Mouse (Mus musculus): ENCODE measurements around the gene Gcc1. TPM values are rescaled to one million over a fixed set of nuclear protein-coding genes. Genes with fewer than 3 reads are reported as not detected.

Gene Gcc1
- polyA plus RNA-seq, 1 experiment from 2014 or later = 8.6 TPM

GRCm38 (mm10) chr6:28411236-28411635 lies 17.0 kb downstream of the Gcc1 start:
- H3K4me3 ChIP-seq (ENCODE audit: low read length) = no peak overlapping the region
- no peaks in the 10 kb centered on the region for H3K4me1 ChIP-seq (ENCODE audit: control insufficient read depth, insufficient read depth, low read length)
- H3K9me3 ChIP-seq (ENCODE audit: control insufficient read depth, low read length) = no peaks in the 10 kb centered on the region
- no peak overlapping the region for H3K27ac ChIP-seq (ENCODE audit: low read length)
- H3K36me3 ChIP-seq (ENCODE audit: control insufficient read depth, insufficient read depth, low read length) = 0 out of 2 replicates have a peak, but pooled peaks cover 5% of the 10 kb centered on the region
- no peak overlapping the region for H3K9ac ChIP-seq (ENCODE audit: low read depth, low read length)
- no peak overlapping the region for H3K4me2 ChIP-seq (ENCODE audit: low read depth, low read length)
- no peaks in the 10 kb centered on the region for H3K27me3 ChIP-seq (replicated peaks; ENCODE audit: control insufficient read depth, insufficient read depth, low read length)
- WGBS = 69% methylated on average over 2 of the region's 2 CpGs
- ATAC-seq = no peak

GRCm38 (mm10) chr6:28410053-28410452 lies 18.1 kb downstream of the Gcc1 start:
- Histone ChIP-seq H3K4me1 (ENCODE audit: control insufficient read depth, insufficient read depth, low read length) (no peaks in the 10 kb centered on the region), H3K9ac (ENCODE audit: low read depth, low read length) (no peak overlapping the region), H3K36me3 (ENCODE audit: control insufficient read depth, insufficient read depth, low read length) (no peaks in the 10 kb centered on the region), H3K9me3 (ENCODE audit: control insufficient read depth, low read length) (no peaks in the 10 kb centered on the region), H3K27ac (ENCODE audit: low read length) (no peak overlapping the region), H3K4me2 (ENCODE audit: low read depth, low read length) (no peak overlapping the region), H3K27me3 (replicated peaks; ENCODE audit: control insufficient read depth, insufficient read depth, low read length) (no peaks in the 10 kb centered on the region), H3K4me3 (ENCODE audit: low read length) (no peak overlapping the region)
- WGBS = 73% methylated on average over 9 of the region's 9 CpGs
- ATAC-seq = no peak

GRCm38 (mm10) chr6:28399791-28400190 lies 28.4 kb downstream of the Gcc1 start:
- Histone ChIP-seq H3K4me2 (ENCODE audit: low read depth, low read length) (no peak overlapping the region), H3K4me1 (ENCODE audit: control insufficient read depth, insufficient read depth, low read length) (peaks cover 8% of the 10 kb centered on the region), H3K9ac (ENCODE audit: low read depth, low read length) (no peak overlapping the region), H3K36me3 (ENCODE audit: control insufficient read depth, insufficient read depth, low read length) (no peaks in the 10 kb centered on the region), H3K27me3 (replicated peaks; ENCODE audit: control insufficient read depth, insufficient read depth, low read length) (peaks cover 8% of the 10 kb centered on the region; the same call in 1 of the 2 replicates), H3K4me3 (ENCODE audit: low read length) (no peak overlapping the region), H3K27ac (ENCODE audit: low read length) (no peak overlapping the region), H3K9me3 (ENCODE audit: control insufficient read depth, low read length) (peaks cover 12% of the 10 kb centered on the region; the same call in 1 of the 2 replicates)
- WGBS = 88% methylated on average over 4 of the region's 4 CpGs
- ATAC-seq = no peak

GRCm38 (mm10) chr6:28398726-28399125 lies 29.5 kb downstream of the Gcc1 start:
- no peak for ATAC-seq
- Histone ChIP-seq H3K36me3 (ENCODE audit: control insufficient read depth, insufficient read depth, low read length) (no peaks in the 10 kb centered on the region), H3K4me1 (ENCODE audit: control insufficient read depth, insufficient read depth, low read length) (peaks cover 8% of the 10 kb centered on the region), H3K9ac (ENCODE audit: low read depth, low read length) (no peak overlapping the region), H3K4me3 (ENCODE audit: low read length) (no peak overlapping the region), H3K4me2 (ENCODE audit: low read depth, low read length) (no peak overlapping the region), H3K27ac (ENCODE audit: low read length) (no peak overlapping the region), H3K9me3 (ENCODE audit: control insufficient read depth, low read length) (peaks cover 12% of the 10 kb centered on the region; the same call in 1 of the 2 replicates), H3K27me3 (replicated peaks; ENCODE audit: control insufficient read depth, insufficient read depth, low read length) (peaks cover 8% of the 10 kb centered on the region; the same call in 1 of the 2 replicates)
- WGBS = 91% methylated on average over 3 of the region's 3 CpGs

- H3K36me3 ChIP-seq (ENCODE audit: control insufficient read depth, insufficient read depth, low read length) = no peaks in the 10 kb centered on the region
- H3K4me2 ChIP-seq (ENCODE audit: low read depth, low read length) = peak within 1 kb of the TSS; percentile 90
- peak within 1 kb of the TSS; percentile 54 for H3K9ac ChIP-seq (ENCODE audit: low read depth, low read length)
- no peak within 1 kb of the TSS for H3K27ac ChIP-seq (ENCODE audit: low read length)
- peaks cover 8% of the 10 kb centered on the region for H3K4me1 ChIP-seq (ENCODE audit: control insufficient read depth, insufficient read depth, low read length)
- peak; percentile 38; the same call in 1 of the 2 replicates for ATAC-seq
- peaks cover 12% of the 10 kb centered on the region; the same call in 1 of the 2 replicates for H3K9me3 ChIP-seq (ENCODE audit: control insufficient read depth, low read length)
- H3K4me3 ChIP-seq (ENCODE audit: low read length) = peak within 1 kb of the TSS; percentile 51
- WGBS = 1% methylated on average over 33 of the region's 33 CpGs
- H3K27me3 ChIP-seq (replicated peaks; ENCODE audit: control insufficient read depth, insufficient read depth, low read length) = peaks cover 8% of the 10 kb centered on the region; the same call in 1 of the 2 replicates
These were observed 30.4 kb downstream of the Gcc1 start, which contains the start of gene Zfp800 for GRCm38 (mm10) chr6:28397681-28398203. TSS of gene Zfp800 (minus strand) at chr6:28398005.

GRCm38 (mm10) chr6:28396853-28397457 lies 31.2 kb downstream of the Gcc1 start:
- no peak for ATAC-seq

GRCm38 (mm10) chr6:28396051-28396852 lies 31.9 kb downstream of the Gcc1 start:
- 38% methylated on average over 15 of the region's 15 CpGs for WGBS
- no peak overlapping the region for H3K4me2 ChIP-seq (ENCODE audit: low read depth, low read length)
- no peak overlapping the region for H3K9ac ChIP-seq (ENCODE audit: low read depth, low read length)
- H3K36me3 ChIP-seq (ENCODE audit: control insufficient read depth, insufficient read depth, low read length) = no peaks in the 10 kb centered on the region
- H3K27me3 ChIP-seq (replicated peaks; ENCODE audit: control insufficient read depth, insufficient read depth, low read length) = peaks cover 10% of the 10 kb centered on the region; the same call in 1 of the 2 replicates
- H3K9me3 ChIP-seq (ENCODE audit: control insufficient read depth, low read length) = peaks cover 12% of the 10 kb centered on the region; the same call in 1 of the 2 replicates
- ATAC-seq = no peak
- no peak overlapping the region; the same call in 1 of the 2 replicates for H3K4me3 ChIP-seq (ENCODE audit: low read length)
- H3K27ac ChIP-seq (ENCODE audit: low read length) = no peak overlapping the region
- peaks cover 8% of the 10 kb centered on the region for H3K4me1 ChIP-seq (ENCODE audit: control insufficient read depth, insufficient read depth, low read length)

More at GRCm38 (mm10) chr6:28396853-28397457, 31.2 kb downstream of the Gcc1 start:
- 4% methylated on average over 19 of the region's 19 CpGs for WGBS
- Histone ChIP-seq H3K9ac (ENCODE audit: low read depth, low read length) (peak overlapping the region; percentile 35; the same call in 1 of the 2 replicates), H3K4me2 (ENCODE audit: low read depth, low read length) (peak overlapping the region; percentile 90), H3K4me3 (ENCODE audit: low read length) (peak overlapping the region; percentile 51), H3K27me3 (replicated peaks; ENCODE audit: control insufficient read depth, insufficient read depth, low read length) (peaks cover 10% of the 10 kb centered on the region; the same call in 1 of the 2 replicates), H3K9me3 (ENCODE audit: control insufficient read depth, low read length) (peaks cover 12% of the 10 kb centered on the region; the same call in 1 of the 2 replicates), H3K4me1 (ENCODE audit: control insufficient read depth, insufficient read depth, low read length) (peaks cover 8% of the 10 kb centered on the region), H3K27ac (ENCODE audit: low read length) (no peak overlapping the region), H3K36me3 (ENCODE audit: control insufficient read depth, insufficient read depth, low read length) (no peaks in the 10 kb centered on the region)

- Histone ChIP-seq H3K4me3 (ENCODE audit: low read length) (no peak overlapping the region), H3K9me3 (ENCODE audit: control insufficient read depth, low read length) (no peaks in the 10 kb centered on the region), H3K9ac (ENCODE audit: low read depth, low read length) (no peak overlapping the region), H3K36me3 (ENCODE audit: control insufficient read depth, insufficient read depth, low read length) (no peaks in the 10 kb centered on the region), H3K27me3 (replicated peaks; ENCODE audit: control insufficient read depth, insufficient read depth, low read length) (0 out of 2 replicates have a peak, but pooled peaks cover 2% of the 10 kb centered on the region), H3K27ac (ENCODE audit: low read length) (no peak overlapping the region), H3K4me2 (ENCODE audit: low read depth, low read length) (no peak overlapping the region), H3K4me1 (ENCODE audit: control insufficient read depth, insufficient read depth, low read length) (no peaks in the 10 kb centered on the region)
- peak; percentile 91 for ATAC-seq
- 52% methylated on average over 3 of the region's 3 CpGs for WGBS
These were observed 39.2 kb downstream of the Gcc1 start for GRCm38 (mm10) chr6:28389038-28389437.

GRCm38 (mm10) chr6:28385169-28385568 lies 43.0 kb downstream of the Gcc1 start:
- WGBS = 79% methylated on average over 3 of the region's 3 CpGs
- Histone ChIP-seq H3K27me3 (replicated peaks; ENCODE audit: control insufficient read depth, insufficient read depth, low read length) (no peaks in the 10 kb centered on the region), H3K4me1 (ENCODE audit: control insufficient read depth, insufficient read depth, low read length) (no peaks in the 10 kb centered on the region), H3K27ac (ENCODE audit: low read length) (no peak overlapping the region), H3K4me2 (ENCODE audit: low read depth, low read length) (no peak overlapping the region), H3K36me3 (ENCODE audit: control insufficient read depth, insufficient read depth, low read length) (no peaks in the 10 kb centered on the region), H3K9ac (ENCODE audit: low read depth, low read length) (no peak overlapping the region), H3K4me3 (ENCODE audit: low read length) (no peak overlapping the region), H3K9me3 (ENCODE audit: control insufficient read depth, low read length) (no peaks in the 10 kb centered on the region)
- ATAC-seq = no peak
